Mouse (Mus musculus) megakaryocyte, adult 5-6 weeks (primary cell): ENCODE measurements around the gene Wdr1. TPM values are rescaled to one million over a fixed set of nuclear protein-coding genes. Genes with fewer than 3 reads are reported as not detected.
"Not testable (repeated sequence)": the region's sequence is repeated elsewhere in the genome, so short reads cannot be mapped to it uniquely, and the experiment has no call there.

ENCODE experiments used
- ATAC-seq: 2 replicates; pipeline ENCODE4 v1.8.0; 2016; ENCODE audit warnings: mild to moderate bottlenecking, inconsistent platforms; ENCODE audit not compliant: poor library complexity, severe bottlenecking
- total RNA-seq, 2 experiments: library from RNA; stranded (forward) in 1 of 2; stranded (reverse) in 1 of 2; fragments of 153-499, 151-499 nt in 1 of 2; fragments of 221-1000, 200-1000 nt in 1 of 2; gene quantifications; 2 replicates each; pipeline versions ENCODE4 v1.2.3 to v1.2.4; 2015 to 2017

The Wdr1 gene
- 236 and 293 TPM in 2 replicates for total RNA-seq (2015)
- 418 and 442 TPM in 2 replicates for total RNA-seq (2017)

GRCm38 (mm10) chr5:38563121-38563520 lies at the start of gene Wdr1:
TSS of gene Wdr1 (minus strand) at chr5:38563221.
- ATAC-seq: no peak

GRCm38 (mm10) chr5:38611118-38611517 lies 48.1 kb upstream of the Wdr1 start:
- ATAC-seq: 0 out of 2 replicates have a peak, but pooled peaks have one; percentile 27

GRCm38 (mm10) chr5:38608219-38608618 lies 45.2 kb upstream of the Wdr1 start:
- ATAC-seq: not testable (repeated sequence)

- no peak for ATAC-seq
These were observed 35.8 kb upstream of the Wdr1 start for GRCm38 (mm10) chr5:38598647-38599304.

GRCm38 (mm10) chr5:38588924-38589323 lies 25.9 kb upstream of the Wdr1 start:
- ATAC-seq: peak; percentile 59

GRCm38 (mm10) chr5:38585450-38585849 lies 22.4 kb upstream of the Wdr1 start:
- ATAC-seq: 0 out of 2 replicates have a peak, but pooled peaks have one; percentile 34

- no peak for ATAC-seq
These were observed 20.0 kb upstream of the Wdr1 start for GRCm38 (mm10) chr5:38583026-38583425.

- ATAC-seq: peak; percentile 90
These were observed 17.7 kb upstream of the Wdr1 start for GRCm38 (mm10) chr5:38580703-38581102.

- ATAC-seq: peak; percentile 45; the same call in 1 of the 2 replicates
These were observed 7.9 kb upstream of the Wdr1 start for GRCm38 (mm10) chr5:38570876-38571275.

GRCm38 (mm10) chr5:38568652-38569051 lies 5.6 kb upstream of the Wdr1 start:
- no peak for ATAC-seq

- ATAC-seq: no peak
These were observed 1.8 kb upstream of the Wdr1 start for GRCm38 (mm10) chr5:38564831-38565230.

- ATAC-seq: peak; percentile 85
These were observed 1.5 kb downstream of the Wdr1 start for GRCm38 (mm10) chr5:38561426-38562024.

GRCm38 (mm10) chr5:38560586-38561425 lies 2.2 kb downstream of the Wdr1 start:
- ATAC-seq: peak; percentile 59

- ATAC-seq: no peak
These were observed 4.2 kb downstream of the Wdr1 start for GRCm38 (mm10) chr5:38558831-38559230.

- no peak for ATAC-seq
These were observed 5.2 kb downstream of the Wdr1 start for GRCm38 (mm10) chr5:38557811-38558210.

GRCm38 (mm10) chr5:38556406-38556805 lies 6.6 kb downstream of the Wdr1 start:
- no peak for ATAC-seq

GRCm38 (mm10) chr5:38553953-38554352 lies 9.1 kb downstream of the Wdr1 start:
- ATAC-seq: no peak

- ATAC-seq: no peak
These were observed 9.5 kb downstream of the Wdr1 start for GRCm38 (mm10) chr5:38553491-38553890.

GRCm38 (mm10) chr5:38552615-38553014 lies 10.4 kb downstream of the Wdr1 start:
- no peak for ATAC-seq

- no peak for ATAC-seq
These were observed 12.7 kb downstream of the Wdr1 start for GRCm38 (mm10) chr5:38550221-38550768.

- no peak for ATAC-seq
These were observed 13.5 kb downstream of the Wdr1 start for GRCm38 (mm10) chr5:38549461-38549909.
